Mouse (Mus musculus): Measurements from ENCODE around the gene Mvk. TPM values are rescaled to one million over a fixed set of nuclear protein-coding genes. Genes with fewer than 3 reads are reported as not detected.

Mvk gene
- polyA plus RNA-seq, 1 experiment = 6.7 TPM

GRCm38 (mm10) chr5:114507394-114507793, 63.3 kb downstream of the Mvk start:
- no peak for TF ChIP-seq POLR2A (IDR thresholded peaks at IDR 0.05; ENCODE audit: borderline replicate concordance, control insufficient read depth, low read depth, low read length)
- no peak for TF ChIP-seq CTCF (IDR thresholded peaks at IDR 0.05; ENCODE audit: control insufficient read depth, insufficient read depth, low read length)
- WGBS = 68% methylated on average over 12 of the region's 12 CpGs
- no peak overlapping the region for H3K4me3 ChIP-seq (replicated peaks; ENCODE audit: control insufficient read depth, low read depth, low read length)
- no peaks in the 10 kb centered on the region; the same call in 1 of the 2 replicates for H3K4me1 ChIP-seq (ENCODE audit: control insufficient read depth, insufficient read depth, low read length)
- H3K27ac ChIP-seq (ENCODE audit: control insufficient read depth, insufficient read depth, low read depth, low read length, poor library complexity) = no peak overlapping the region

GRCm38 (mm10) chr5:114507964-114508363, 63.9 kb downstream of the Mvk start:
- H3K4me3 ChIP-seq (replicated peaks; ENCODE audit: control insufficient read depth, low read depth, low read length) = no peak overlapping the region
- TF ChIP-seq POLR2A (IDR thresholded peaks at IDR 0.05; ENCODE audit: borderline replicate concordance, control insufficient read depth, low read depth, low read length) = no peak
- TF ChIP-seq CTCF (IDR thresholded peaks at IDR 0.05; ENCODE audit: control insufficient read depth, insufficient read depth, low read length) = no peak
- 23% methylated on average over 4 of the region's 4 CpGs for WGBS
- no peak overlapping the region for H3K27ac ChIP-seq (ENCODE audit: control insufficient read depth, insufficient read depth, low read depth, low read length, poor library complexity)
- H3K4me1 ChIP-seq (ENCODE audit: control insufficient read depth, insufficient read depth, low read length) = no peaks in the 10 kb centered on the region; the same call in 1 of the 2 replicates

- TF ChIP-seq CTCF (IDR thresholded peaks at IDR 0.05; ENCODE audit: control insufficient read depth, insufficient read depth, low read length) (no peak), POLR2A (IDR thresholded peaks at IDR 0.05; ENCODE audit: borderline replicate concordance, control insufficient read depth, low read depth, low read length) (no peak)
- Histone ChIP-seq H3K4me1 (ENCODE audit: control insufficient read depth, insufficient read depth, low read length) (no peaks in the 10 kb centered on the region; the same call in none of the 2 replicates), H3K27ac (ENCODE audit: control insufficient read depth, insufficient read depth, low read depth, low read length, poor library complexity) (no peak overlapping the region), H3K4me3 (replicated peaks; ENCODE audit: control insufficient read depth, low read depth, low read length) (no peak overlapping the region)
- WGBS = 56% methylated on average over 7 of the region's 7 CpGs
These were observed 65.4 kb downstream of the Mvk start for GRCm38 (mm10) chr5:114509461-114509860.

Other genes starting within 250 kb of the Mvk start
- gene Foxn4, start 170.5 kb upstream of the Mvk start, polyA plus RNA-seq (2011; ENCODE audit: insufficient read depth, insufficient read length, low replicate concordance, missing spikeins) = not detected in 2 replicates
- gene Myo1h, start 155.1 kb upstream of the Mvk start, polyA plus RNA-seq (2011; ENCODE audit: insufficient read depth, insufficient read length, low replicate concordance, missing spikeins) = 0.61 and 2.1 TPM in 2 replicates
- gene Kctd10, start 63.8 kb upstream of the Mvk start, polyA plus RNA-seq (2011; ENCODE audit: insufficient read depth, insufficient read length, low replicate concordance, missing spikeins) = 17.4 and 29.7 TPM in 2 replicates
- gene Ube3b, start 63.7 kb upstream of the Mvk start, polyA plus RNA-seq (2011; ENCODE audit: insufficient read depth, insufficient read length, low replicate concordance, missing spikeins) = 27.8 and 51.0 TPM in 2 replicates
- gene Mmab, start 209 bp upstream of the Mvk start, polyA plus RNA-seq (2011; ENCODE audit: insufficient read depth, insufficient read length, low replicate concordance, missing spikeins) = 6.2 and 9.1 TPM in 2 replicates
- 0.92 TPM in 1 of 2 replicates, not detected in the other for gene Fam222a, start 123.7 kb downstream of the Mvk start, polyA plus RNA-seq (2011; ENCODE audit: insufficient read depth, insufficient read length, low replicate concordance, missing spikeins)
- 1.3 and 5.0 TPM in 2 replicates for gene Trpv4, start 214.2 kb downstream of the Mvk start, polyA plus RNA-seq (2011; ENCODE audit: insufficient read depth, insufficient read length, low replicate concordance, missing spikeins)
- gene Gltp, start 246.7 kb downstream of the Mvk start, polyA plus RNA-seq (2011; ENCODE audit: insufficient read depth, insufficient read length, low replicate concordance, missing spikeins) = 28.3 and 33.5 TPM in 2 replicates

All from bone marrow, adult 2 months (tissue).